ENCODE assay signal across 14 mouse cellular contexts in genomic region chr7:135010997-135011396, GRCm38 (mm10).
"Had no signal": no experiment of that assay in that cellular context is flagged by ENCODE, and none has a peak within 500 bp of the region (broad histone marks: within the 10 kb centered on the region; RNA-seq: fewer than 3 reads in every experiment).

No protein-coding gene starts in this region.

- H3K4me2 ChIP-seq: neural tube, embryonic 15.5 days; stomach, embryonic 15.5 days had no signal

- DNase-seq: right cerebral cortex, adult 18-20 months; right cerebral cortex, postnatal 14 days; right cerebral cortex, postnatal 25 days; right cerebral cortex, postnatal 4 days; spleen, adult 18-20 months; thymus, adult 18-20 months; thymus, adult 2 months; thymus, postnatal 14 days; thymus, postnatal 25 days; thymus, postnatal 36 days; thymus, postnatal 4 days had no signal

- H3K27ac ChIP-seq: neural tube, embryonic 15.5 days; stomach, embryonic 15.5 days; stomach, postnatal 0 days had no signal

- H3K36me3 ChIP-seq: neural tube, embryonic 15.5 days; stomach, embryonic 15.5 days had no signal

- H3K9me3 ChIP-seq: neural tube, embryonic 15.5 days; stomach, embryonic 15.5 days had no signal

- H3K9ac ChIP-seq: neural tube, embryonic 15.5 days; stomach, embryonic 15.5 days had no signal

- H3K27me3 ChIP-seq: neural tube, embryonic 15.5 days; stomach, embryonic 15.5 days had no signal

- H3K4me3 ChIP-seq: neural tube, embryonic 15.5 days; stomach, embryonic 15.5 days had no signal

- H3K4me1 ChIP-seq: neural tube, embryonic 15.5 days; stomach, embryonic 15.5 days had no signal
